Mouse (Mus musculus) heart, embryonic 13.5 days (tissue): ENCODE data around the gene Cox8b. TPM values are rescaled to one million over a fixed set of nuclear protein-coding genes. Genes with fewer than 3 reads are reported as not detected.
A peak's percentile ranks its signal among the peaks of the same experiment; 100 is the strongest.
"Not testable (repeated sequence)": the region's sequence is repeated elsewhere in the genome, so short reads cannot be mapped to it uniquely, and the experiment has no call there.

ENCODE experiments used
- ATAC-seq: fragments of 200-750 bp; cut with Nextera tagmentation; 2 replicates; pipeline ENCODE4 v1.8.0; 2017; ENCODE audit warnings: moderate TSS enrichment; ENCODE audit not compliant: insufficient number of reproducible peaks, low FRiP score, low TSS enrichment; ENCODE audit errors: extremely low read depth
- H3K27ac ChIP-seq: fragments of 300-500 bp; sonication (generic); replicated peaks from 2 replicates; pipeline ENCODE4 v1.5.1; 2015; ENCODE audit warnings: moderate library complexity, mild to moderate bottlenecking, inconsistent platforms
- H3K27me3 ChIP-seq: fragments of 300-500 bp; sonication (generic); replicated peaks from 2 replicates; pipeline ENCODE4 v1.6.1; 2015; ENCODE audit warnings: mild to moderate bottlenecking, inconsistent platforms
- H3K36me3 ChIP-seq: fragments of 300-500 bp; sonication (generic); 2 replicates; pipeline ENCODE4 v1.6.1; 2015; ENCODE audit warnings: mild to moderate bottlenecking, inconsistent platforms
- H3K4me1 ChIP-seq: fragments of 300-500 bp; sonication (generic); 2 replicates; pipeline ENCODE4 v1.6.1; 2015; ENCODE audit warnings: inconsistent platforms
- H3K4me2 ChIP-seq: fragments of 300-500 bp; sonication (generic); 2 replicates; pipeline ENCODE4 v1.6.1; 2015; ENCODE audit warnings: inconsistent platforms, mild to moderate bottlenecking, moderate library complexity
- H3K4me3 ChIP-seq: fragments of 300-500 bp; sonication (generic); 2 replicates; pipeline ENCODE4 v1.5.1; 2015; ENCODE audit warnings: moderate library complexity, mild to moderate bottlenecking, inconsistent platforms
- H3K9ac ChIP-seq: fragments of 300-500 bp; sonication (generic); 2 replicates; pipeline ENCODE4 v1.6.1; 2015; ENCODE audit warnings: inconsistent platforms, mild to moderate bottlenecking, moderate library complexity
- H3K9me3 ChIP-seq: fragments of 300-500 bp; sonication (generic); 2 replicates; pipeline ENCODE4 v1.6.1; 2016; ENCODE audit warnings: inconsistent platforms
- WGBS: fragments of 180-500 bp; shearing (Covaris S2); methylation state at CpG from one replicate; pipeline ENCODE4 v1.1.7; 2015; ENCODE audit warnings: mixed read lengths; 5-methylcytosine and 5-hydroxymethylcytosine counted together
- polyA plus RNA-seq: library from polyadenylated mRNA; unstranded; fragments of >200 nt; fragmentation: Nextera tagmentation; extraction: Ambion mirVana; gene quantifications from 2 replicates; pipeline ENCODE4 v1.2.1, GENCODE M21; 2015

Cox8b gene
- polyA plus RNA-seq, 1 experiment from 2014 or later = 142 TPM

DNA sequence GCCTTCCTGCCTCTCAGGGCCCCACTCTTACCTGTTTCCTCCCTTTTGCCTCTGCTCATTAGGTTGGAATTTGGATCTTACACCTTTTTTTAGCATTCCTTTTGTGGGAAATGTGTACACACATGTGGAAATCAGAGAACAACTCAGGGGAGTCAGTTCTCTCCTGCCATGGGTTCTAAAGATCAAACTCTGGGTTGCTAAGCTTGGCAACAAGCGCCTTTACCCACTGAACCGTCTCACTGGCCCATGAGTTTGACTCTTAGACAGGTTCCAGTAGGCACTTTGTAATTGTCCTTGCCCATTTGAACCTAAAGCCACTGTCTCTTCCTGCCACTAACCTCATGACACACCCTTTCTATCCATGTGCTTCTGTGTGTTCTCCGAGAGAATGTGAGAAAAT is 5.6 kb downstream of the Cox8b start:
- no peak overlapping the region for H3K9ac ChIP-seq
- H3K4me1 ChIP-seq = peaks cover 3% of the 10 kb centered on the region
- H3K27ac ChIP-seq = no peak overlapping the region
- no peaks in the 10 kb centered on the region for H3K27me3 ChIP-seq
- no peak overlapping the region for H3K4me2 ChIP-seq
- WGBS = 89% methylated on average over 3 of the region's 3 CpGs
- H3K9me3 ChIP-seq = no peaks in the 10 kb centered on the region
- no peak overlapping the region for H3K4me3 ChIP-seq
- H3K36me3 ChIP-seq = peaks cover 84% of the 10 kb centered on the region
- no peak for ATAC-seq

DNA sequence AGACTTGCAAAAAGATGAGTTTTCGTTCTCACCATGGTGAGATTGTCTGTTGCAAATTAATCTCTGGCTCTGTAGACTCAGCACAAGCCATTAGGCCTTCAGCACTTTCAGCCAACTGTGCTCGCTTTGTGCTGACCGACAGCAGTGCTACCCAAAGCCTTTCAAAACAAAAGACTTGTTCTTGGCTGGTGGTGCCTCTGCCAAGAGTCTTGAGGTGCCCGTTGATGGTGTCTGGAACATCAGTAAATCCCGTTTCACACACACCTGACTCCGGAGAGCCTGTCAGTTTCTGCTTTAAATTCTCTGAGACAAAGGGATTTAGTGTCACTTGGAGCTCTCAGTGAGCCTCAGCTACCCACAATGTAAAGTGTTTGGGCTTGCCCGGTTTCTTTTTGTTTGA is 6.2 kb downstream of the Cox8b start:
- Histone ChIP-seq H3K9ac (no peak overlapping the region), H3K4me2 (no peak overlapping the region), H3K4me1 (no peaks in the 10 kb centered on the region), H3K36me3 (peaks cover 85% of the 10 kb centered on the region), H3K4me3 (no peak overlapping the region), H3K9me3 (no peaks in the 10 kb centered on the region), H3K27ac (no peak overlapping the region), H3K27me3 (no peaks in the 10 kb centered on the region)
- ATAC-seq = no peak
- WGBS = 91% methylated on average over 7 of the region's 7 CpGs

DNA sequence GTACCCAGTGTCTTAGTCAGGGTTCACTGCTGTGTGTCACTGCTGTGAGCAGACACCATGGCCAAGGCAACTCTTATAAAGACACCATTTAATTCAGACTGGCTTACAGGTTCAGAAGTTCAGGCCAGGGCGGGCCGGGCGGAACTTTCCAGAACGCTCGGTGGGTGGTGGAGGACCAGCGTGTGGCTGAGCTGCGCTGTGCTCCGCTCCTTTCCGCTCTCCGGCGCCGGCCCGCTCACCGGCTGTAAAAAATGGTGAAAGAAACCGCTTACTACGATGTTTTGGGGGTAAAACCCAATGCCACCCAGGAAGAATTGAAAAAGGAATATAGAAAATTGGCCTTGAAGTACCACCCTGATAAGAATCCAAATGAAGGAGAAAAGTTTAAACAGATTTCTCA is 9.6 kb downstream of the Cox8b start:
- H3K27ac ChIP-seq, H3K9ac ChIP-seq, ATAC-seq, H3K4me1 ChIP-seq, H3K4me2 ChIP-seq, H3K9me3 ChIP-seq, H3K27me3 ChIP-seq, H3K4me3 ChIP-seq: not testable (repeated sequence)
- WGBS = 96% methylated on average over 16 of the region's 16 CpGs
- H3K36me3 ChIP-seq = peaks cover 84% of the 10 kb centered on the region

DNA sequence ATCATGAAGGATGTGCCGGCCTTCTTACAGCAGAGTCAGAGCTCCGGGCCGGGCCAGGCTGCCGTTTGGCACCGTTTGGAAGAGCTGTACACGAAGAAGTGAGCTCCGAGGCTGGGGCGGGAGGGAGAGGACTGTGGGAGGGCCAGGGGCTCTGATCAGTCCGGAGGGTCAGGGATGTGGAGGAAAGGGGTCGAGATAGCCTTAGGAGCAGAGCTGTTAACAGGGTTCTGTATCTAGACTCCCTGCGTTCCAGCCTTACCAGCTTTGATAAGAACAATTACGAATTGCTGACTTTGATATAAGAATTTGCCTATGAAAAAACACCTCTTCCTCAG is 17.8 kb downstream of the Cox8b start:
- no peak for ATAC-seq
- Histone ChIP-seq H3K36me3 (peaks cover 42% of the 10 kb centered on the region), H3K27me3 (no peaks in the 10 kb centered on the region), H3K9ac (peak overlapping the region; percentile 90), H3K4me2 (peak overlapping the region; percentile 81), H3K4me3 (peak overlapping the region; percentile 89), H3K27ac (peak overlapping the region; percentile 93), H3K4me1 (peaks cover 27% of the 10 kb centered on the region), H3K9me3 (no peaks in the 10 kb centered on the region)
- under 1% methylated on average over 12 of the region's 12 CpGs for WGBS

DNA sequence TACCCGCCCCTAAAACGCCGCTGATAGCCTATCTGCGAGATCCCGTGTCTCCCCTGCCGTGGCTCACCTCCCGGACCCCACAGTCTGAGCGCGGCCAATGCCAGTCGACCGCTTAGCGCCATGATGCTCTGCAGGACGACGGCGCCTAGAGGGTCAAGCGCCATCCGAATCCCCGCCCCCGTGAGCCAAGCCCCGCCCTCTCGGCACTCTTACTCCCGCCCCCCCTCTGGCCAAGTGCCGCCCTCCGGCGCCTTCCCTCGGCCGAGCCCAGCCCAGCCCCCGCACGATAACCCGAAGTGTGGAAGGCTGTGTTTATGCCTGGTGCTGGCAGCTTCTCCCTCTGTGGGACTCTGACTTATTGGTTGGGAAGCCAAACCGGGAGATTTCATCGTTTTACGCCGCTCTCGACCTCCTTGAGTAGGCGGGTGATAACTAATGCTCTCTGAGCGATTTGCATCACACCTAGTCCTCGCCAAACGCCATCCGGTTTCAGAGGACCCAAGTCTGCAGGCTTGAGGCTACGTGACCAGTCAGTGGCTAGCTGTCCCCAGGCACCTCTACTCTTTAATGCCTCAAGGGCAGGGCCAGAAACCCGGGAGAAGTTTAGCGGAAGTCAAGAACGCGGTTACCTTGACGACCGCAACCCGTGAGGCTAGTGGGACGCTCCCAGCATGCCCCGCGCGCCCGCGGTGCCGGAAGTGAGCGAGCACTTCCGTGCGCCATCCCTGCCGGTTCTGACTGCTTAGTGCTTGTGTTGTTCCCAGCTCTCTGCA is 18.4 kb downstream of the Cox8b start, which contains the start of the genes Psmd13 and Sirt3:
Gene Psmd13, plus strand, starts transcription at position 273 of the 773 bp plus-strand sequence.
Gene Sirt3, minus strand, starts transcription at position 614 of the 773 bp plus-strand sequence.
- peak within 1 kb of the TSS; percentile 89 for H3K4me3 ChIP-seq
- WGBS = under 1% methylated on average over 59 of the region's 59 CpGs

DNA sequence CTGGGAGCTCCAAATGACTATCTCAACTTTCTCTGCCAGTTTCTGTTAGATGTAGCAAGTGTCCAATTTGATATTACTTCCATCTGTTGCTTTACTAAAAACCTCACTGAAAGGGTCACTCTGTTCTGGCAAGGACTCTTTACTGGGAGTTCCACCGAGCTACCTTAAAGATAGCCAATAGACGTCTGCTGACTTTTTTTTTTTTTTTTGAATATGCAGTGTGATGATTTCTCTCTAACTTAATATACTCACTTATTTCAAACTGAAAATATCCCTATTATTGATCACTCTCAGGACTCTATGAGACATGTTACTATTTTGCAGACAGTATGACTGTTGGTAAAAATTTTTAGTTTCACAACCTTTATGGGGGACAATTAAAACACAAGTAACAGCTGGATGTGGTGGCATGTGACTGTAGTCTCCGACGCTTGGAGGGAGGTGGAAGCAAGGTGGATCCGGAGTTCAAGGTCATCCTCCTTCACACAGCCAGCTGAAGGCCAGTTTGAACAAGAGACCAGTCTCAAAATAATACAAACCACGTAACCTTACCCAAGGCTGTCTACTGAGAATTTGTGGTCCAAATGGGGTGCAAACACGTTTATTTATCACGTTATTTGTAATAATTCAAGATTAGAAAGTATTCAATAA is 19.3 kb downstream of the Cox8b start:
- no peak for ATAC-seq
- 15% methylated on average over 8 of the region's 8 CpGs for WGBS
- peak overlapping the region; percentile 93 for H3K27ac ChIP-seq

More for the DNA sequence above, 18.4 kb downstream of the Cox8b start, which contains the start of the genes Psmd13 and Sirt3:
- Histone ChIP-seq H3K4me2 (peak within 1 kb of the TSS; percentile 81), H3K9ac (peak within 1 kb of the TSS; percentile 90), H3K9me3 (no peaks in the 10 kb centered on the region), H3K4me1 (peaks cover 27% of the 10 kb centered on the region), H3K27ac (peak within 1 kb of the TSS; percentile 93), H3K27me3 (no peaks in the 10 kb centered on the region), H3K36me3 (peaks cover 42% of the 10 kb centered on the region)
- ATAC-seq = peak; percentile 91

DNA sequence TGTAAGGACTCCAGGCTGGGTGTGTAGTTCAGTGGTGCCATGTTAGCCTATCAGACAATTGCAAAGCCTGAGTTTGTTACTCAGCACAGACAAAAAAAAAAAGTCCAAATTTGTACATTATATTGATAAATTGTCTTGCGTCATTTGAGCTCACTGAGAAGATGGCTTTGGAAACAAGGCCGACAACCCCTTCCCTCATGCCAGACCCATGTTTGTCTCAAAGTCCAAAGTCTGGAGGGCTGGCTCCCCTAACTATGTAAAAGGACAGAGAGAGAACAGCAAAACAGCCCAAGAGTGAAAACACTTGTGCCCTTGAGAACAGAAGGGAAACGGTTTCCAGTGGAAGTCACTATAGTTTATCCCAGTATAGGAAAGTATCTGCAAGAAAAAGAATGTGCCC is 19.8 kb downstream of the Cox8b start:
- Histone ChIP-seq H3K36me3 (peaks cover 44% of the 10 kb centered on the region), H3K9ac (peak overlapping the region; percentile 90), H3K27ac (0 out of 2 replicates have a peak overlapping the region, but pooled peaks have one; percentile 0), H3K27me3 (no peaks in the 10 kb centered on the region), H3K4me2 (peak overlapping the region; percentile 81), H3K4me1 (peaks cover 27% of the 10 kb centered on the region), H3K9me3 (no peaks in the 10 kb centered on the region), H3K4me3 (peak overlapping the region; percentile 89)
- WGBS = 84% methylated on average over 3 of the region's 3 CpGs
- ATAC-seq = no peak

More for the DNA sequence above, 19.3 kb downstream of the Cox8b start:
- Histone ChIP-seq H3K4me1 (peaks cover 27% of the 10 kb centered on the region), H3K4me2 (peak overlapping the region; percentile 81), H3K4me3 (peak overlapping the region; percentile 89), H3K36me3 (peaks cover 43% of the 10 kb centered on the region), H3K9me3 (no peaks in the 10 kb centered on the region), H3K27me3 (no peaks in the 10 kb centered on the region), H3K9ac (peak overlapping the region; percentile 90)

DNA sequence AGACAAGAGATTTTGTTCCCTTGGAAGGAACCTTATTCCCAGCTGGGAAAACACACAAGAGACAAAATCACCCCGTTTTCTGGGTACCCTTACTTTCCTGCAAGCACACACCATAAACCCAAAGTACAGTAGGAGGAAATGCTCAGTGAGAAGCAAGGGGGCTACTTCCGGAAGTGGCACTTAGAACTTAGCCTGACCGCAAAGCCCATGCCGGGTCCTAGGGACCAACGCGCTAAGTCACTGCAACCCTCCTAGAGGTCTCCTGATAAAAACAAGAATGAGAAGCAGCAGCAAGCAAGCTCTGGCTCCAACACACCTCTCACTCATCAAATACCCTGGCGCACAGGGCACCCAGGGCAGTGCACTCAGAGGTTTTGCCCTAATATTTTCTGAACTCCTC is 20.9 kb downstream of the Cox8b start:
- Histone ChIP-seq H3K36me3 (peaks cover 46% of the 10 kb centered on the region), H3K4me1 (peaks cover 27% of the 10 kb centered on the region), H3K4me3 (no peak overlapping the region), H3K9me3 (no peaks in the 10 kb centered on the region), H3K9ac (peak overlapping the region; percentile 37; the same call in 1 of the 2 replicates), H3K4me2 (no peak overlapping the region), H3K27ac (no peak overlapping the region), H3K27me3 (no peaks in the 10 kb centered on the region)
- ATAC-seq = no peak
- WGBS = 82% methylated on average over 7 of the region's 7 CpGs

DNA sequence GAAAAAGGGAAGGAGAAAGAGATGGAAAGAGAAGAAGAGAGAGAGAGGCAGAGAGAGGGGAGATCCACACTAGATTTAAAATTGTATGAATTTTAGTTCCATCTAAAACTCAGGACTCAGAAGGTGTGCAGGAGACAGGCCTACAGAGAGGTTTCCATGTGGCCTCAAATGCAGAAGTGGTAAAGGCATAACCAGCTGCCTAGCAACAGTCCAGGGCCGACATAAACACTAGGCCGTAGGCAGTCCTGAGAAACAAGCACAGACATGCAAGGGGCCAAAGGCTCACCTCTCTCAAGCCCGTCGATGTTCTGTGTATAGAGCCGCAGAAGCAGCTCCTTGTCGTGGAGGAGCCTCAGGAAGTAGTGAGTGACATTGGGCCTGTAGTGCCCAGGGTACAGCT is 22.9 kb downstream of the Cox8b start:
- peaks cover 57% of the 10 kb centered on the region for H3K36me3 ChIP-seq
- no peaks in the 10 kb centered on the region for H3K9me3 ChIP-seq
- WGBS = 73% methylated on average over 6 of the region's 6 CpGs
- no peak for ATAC-seq
- peaks cover 19% of the 10 kb centered on the region for H3K4me1 ChIP-seq
- H3K4me3 ChIP-seq = no peak overlapping the region
- no peak overlapping the region for H3K27ac ChIP-seq
- no peaks in the 10 kb centered on the region for H3K27me3 ChIP-seq
- no peak overlapping the region for H3K9ac ChIP-seq
- H3K4me2 ChIP-seq = no peak overlapping the region

DNA sequence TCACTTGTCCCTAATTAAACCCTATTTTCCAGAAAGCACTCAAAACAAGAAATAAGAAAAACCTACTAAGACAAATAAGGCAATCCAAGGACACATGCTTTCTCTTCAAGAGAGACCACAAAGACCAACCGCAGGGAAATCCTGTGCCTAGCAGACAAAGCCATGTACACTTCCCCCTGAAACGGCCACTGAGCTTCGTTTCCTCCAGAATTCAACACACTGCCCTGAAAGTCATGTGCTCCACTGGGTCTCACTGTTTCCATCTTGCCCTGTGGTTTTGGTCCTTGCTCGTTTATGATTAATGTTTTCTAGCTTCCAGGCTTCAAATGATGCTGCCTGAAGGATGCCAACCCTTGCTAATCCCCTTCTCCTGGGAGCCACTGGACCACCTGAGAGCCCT is 26.0 kb downstream of the Cox8b start:
- no peaks in the 10 kb centered on the region for H3K27me3 ChIP-seq
- no peaks in the 10 kb centered on the region for H3K9me3 ChIP-seq
- 86% methylated on average over 4 of the region's 4 CpGs for WGBS
- no peak for ATAC-seq
- peaks cover 81% of the 10 kb centered on the region for H3K36me3 ChIP-seq
- H3K4me3 ChIP-seq = no peak overlapping the region
- no peak overlapping the region for H3K27ac ChIP-seq
- H3K4me2 ChIP-seq = no peak overlapping the region
- no peak overlapping the region for H3K9ac ChIP-seq
- H3K4me1 ChIP-seq = peaks cover under 1% of the 10 kb centered on the region; the same call in 1 of the 2 replicates

DNA sequence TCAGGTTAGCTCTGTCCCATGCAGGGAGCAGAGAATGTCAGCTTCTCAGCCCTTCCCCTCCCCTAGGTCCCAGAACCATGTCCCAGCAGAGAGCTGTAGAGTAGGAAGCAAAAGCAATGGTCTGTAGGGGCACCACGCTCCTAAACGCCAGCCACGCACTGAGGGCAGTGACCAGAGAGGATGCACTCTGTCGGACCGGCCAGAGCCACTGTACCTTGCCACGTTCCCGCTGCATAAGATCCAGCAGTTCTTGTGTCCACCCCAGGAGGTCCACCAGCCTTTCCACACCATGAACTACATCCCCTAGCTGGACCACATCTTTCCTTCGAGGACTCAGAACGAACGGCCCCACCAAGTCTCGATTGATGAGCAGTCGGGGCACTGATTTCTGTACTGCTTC is 35.5 kb downstream of the Cox8b start:
- H3K4me3 ChIP-seq = no peak overlapping the region
- peaks cover 92% of the 10 kb centered on the region for H3K36me3 ChIP-seq
- no peaks in the 10 kb centered on the region for H3K4me1 ChIP-seq
- H3K9ac ChIP-seq = no peak overlapping the region
- ATAC-seq = no peak
- H3K4me2 ChIP-seq = no peak overlapping the region
- WGBS = 87% methylated on average over 12 of the region's 12 CpGs
- no peaks in the 10 kb centered on the region for H3K27me3 ChIP-seq
- no peak overlapping the region for H3K27ac ChIP-seq
- H3K9me3 ChIP-seq = no peaks in the 10 kb centered on the region
